Mouse (Mus musculus): ENCODE data around the gene Zfp786. TPM values are rescaled to one million over a fixed set of nuclear protein-coding genes. Genes with fewer than 3 reads are reported as not detected.
A peak's percentile ranks its signal among the peaks of the same experiment; 100 is the strongest.

Zfp786 gene
- polyA plus RNA-seq, 1 experiment from 2014 or later = 6.9 TPM

- WGBS = 92% methylated on average over 1 of the region's 1 CpGs
- H3K36me3 ChIP-seq (replicated peaks) = peaks cover 37% of the 10 kb centered on the region
Measured at GRCm38 (mm10) chr6:47816151-47816550, 14.5 kb downstream of the Zfp786 start.

GRCm38 (mm10) chr6:47813257-47813878, 17.3 kb downstream of the Zfp786 start, which contains the start of gene Pdia4:
TSS of gene Pdia4 (minus strand) at chr6:47813430.
- H3K27ac ChIP-seq = peak within 1 kb of the TSS; percentile 95
- peaks cover 34% of the 10 kb centered on the region for H3K4me1 ChIP-seq
- peak within 1 kb of the TSS; percentile 77 for H3K4me3 ChIP-seq
- H3K36me3 ChIP-seq (replicated peaks) = peaks cover 33% of the 10 kb centered on the region
- peak; percentile 100 for DNase-seq (ENCODE audit: extremely low spot score, low spot score)
- under 1% methylated on average over 44 of the region's 44 CpGs for WGBS
- H3K9me3 ChIP-seq = no peaks in the 10 kb centered on the region
- no peaks in the 10 kb centered on the region for H3K27me3 ChIP-seq (ENCODE audit: poor library complexity, severe bottlenecking)

More at GRCm38 (mm10) chr6:47816151-47816550, 14.5 kb downstream of the Zfp786 start:
- Histone ChIP-seq H3K4me3 (no peak overlapping the region), H3K27ac (no peak overlapping the region), H3K27me3 (ENCODE audit: poor library complexity, severe bottlenecking) (no peaks in the 10 kb centered on the region), H3K9me3 (no peaks in the 10 kb centered on the region), H3K4me1 (peaks cover 16% of the 10 kb centered on the region)
- DNase-seq (ENCODE audit: extremely low spot score, low spot score) = no peak

- Histone ChIP-seq H3K36me3 (replicated peaks) (peaks cover 34% of the 10 kb centered on the region), H3K27ac (peak overlapping the region; percentile 95), H3K9me3 (no peaks in the 10 kb centered on the region), H3K4me1 (peaks cover 34% of the 10 kb centered on the region), H3K4me3 (peak overlapping the region; percentile 77), H3K27me3 (ENCODE audit: poor library complexity, severe bottlenecking) (no peaks in the 10 kb centered on the region)
- 2% methylated on average over 17 of the region's 17 CpGs for WGBS
- no peak for DNase-seq (ENCODE audit: extremely low spot score, low spot score)
Measured at GRCm38 (mm10) chr6:47812271-47812915, 18.3 kb downstream of the Zfp786 start.

DNA sequence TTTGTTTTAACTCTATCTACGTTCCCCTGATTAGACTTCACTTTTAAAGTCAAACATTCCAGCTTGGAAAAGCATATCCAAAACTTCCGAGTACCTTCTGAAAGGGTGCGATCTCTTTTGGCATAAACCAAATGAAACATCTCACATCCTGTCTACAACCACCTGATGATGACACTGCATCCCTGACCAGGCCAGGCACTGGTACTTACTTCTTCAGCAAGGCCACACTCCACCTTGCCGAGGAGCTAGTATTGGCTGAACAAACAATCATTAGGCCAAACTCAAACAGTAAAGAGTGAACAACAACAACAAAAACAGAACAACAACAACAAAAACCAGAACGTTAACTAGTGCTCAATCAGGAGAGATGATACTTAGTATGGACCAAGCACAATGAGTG, 19.3 kb downstream of the Zfp786 start:
- Histone ChIP-seq H3K36me3 (replicated peaks) (peaks cover 42% of the 10 kb centered on the region), H3K9me3 (no peaks in the 10 kb centered on the region), H3K27me3 (ENCODE audit: poor library complexity, severe bottlenecking) (no peaks in the 10 kb centered on the region), H3K4me1 (peaks cover 34% of the 10 kb centered on the region), H3K4me3 (peak overlapping the region; percentile 77), H3K27ac (peak overlapping the region; percentile 95)
- DNase-seq (ENCODE audit: extremely low spot score, low spot score) = no peak
- WGBS = 84% methylated on average over 5 of the region's 5 CpGs

- Histone ChIP-seq H3K27ac (no peak overlapping the region), H3K27me3 (ENCODE audit: poor library complexity, severe bottlenecking) (no peaks in the 10 kb centered on the region), H3K36me3 (replicated peaks) (peaks cover 53% of the 10 kb centered on the region), H3K4me3 (peak overlapping the region; percentile 77; the same call in 1 of the 2 replicates), H3K4me1 (peaks cover 34% of the 10 kb centered on the region), H3K9me3 (no peaks in the 10 kb centered on the region)
- 90% methylated on average over 2 of the region's 2 CpGs for WGBS
- no peak for DNase-seq (ENCODE audit: extremely low spot score, low spot score)
Measured at GRCm38 (mm10) chr6:47810181-47810580, 20.5 kb downstream of the Zfp786 start.

- no peaks in the 10 kb centered on the region for H3K9me3 ChIP-seq
- WGBS = 93% methylated on average over 4 of the region's 4 CpGs
- no peak for DNase-seq (ENCODE audit: extremely low spot score, low spot score)
- peaks cover 30% of the 10 kb centered on the region for H3K4me1 ChIP-seq
- no peak overlapping the region for H3K27ac ChIP-seq
- H3K4me3 ChIP-seq = no peak overlapping the region
- no peaks in the 10 kb centered on the region for H3K27me3 ChIP-seq (ENCODE audit: poor library complexity, severe bottlenecking)
- peaks cover 65% of the 10 kb centered on the region for H3K36me3 ChIP-seq (replicated peaks)
Measured at GRCm38 (mm10) chr6:47809053-47809452, 21.6 kb downstream of the Zfp786 start.

GRCm38 (mm10) chr6:47808545-47808944, 22.1 kb downstream of the Zfp786 start:
- peaks cover 70% of the 10 kb centered on the region for H3K36me3 ChIP-seq (replicated peaks)
- H3K9me3 ChIP-seq = no peaks in the 10 kb centered on the region
- WGBS = 93% methylated on average over 5 of the region's 5 CpGs
- no peak overlapping the region for H3K4me3 ChIP-seq
- no peaks in the 10 kb centered on the region for H3K27me3 ChIP-seq (ENCODE audit: poor library complexity, severe bottlenecking)
- DNase-seq (ENCODE audit: extremely low spot score, low spot score) = no peak
- no peak overlapping the region for H3K27ac ChIP-seq
- peaks cover 29% of the 10 kb centered on the region for H3K4me1 ChIP-seq

DNA sequence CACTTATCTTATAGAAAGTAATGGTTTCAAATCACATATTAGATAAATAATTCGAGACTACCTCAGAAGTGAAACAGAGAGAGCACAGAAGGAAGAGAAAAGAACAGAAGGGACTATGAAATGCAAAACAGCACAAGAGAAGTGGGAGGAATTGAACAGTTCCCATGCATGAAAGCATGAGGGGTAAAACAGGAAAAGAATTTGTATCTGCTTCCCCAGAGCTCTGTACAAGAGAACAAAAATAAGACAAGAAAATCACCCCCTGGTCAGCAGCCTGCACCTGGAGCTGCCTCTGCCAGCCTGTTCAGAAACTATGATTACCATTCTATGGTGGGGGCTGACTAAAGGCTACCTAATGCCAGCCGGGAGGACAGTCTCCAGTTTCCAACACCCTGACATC, 23.2 kb downstream of the Zfp786 start:
- no peak overlapping the region for H3K27ac ChIP-seq
- no peak overlapping the region for H3K4me3 ChIP-seq
- WGBS = 90% methylated on average over 2 of the region's 2 CpGs
- H3K27me3 ChIP-seq (ENCODE audit: poor library complexity, severe bottlenecking) = no peaks in the 10 kb centered on the region
- no peaks in the 10 kb centered on the region for H3K9me3 ChIP-seq
- H3K36me3 ChIP-seq (replicated peaks) = peaks cover 81% of the 10 kb centered on the region
- DNase-seq (ENCODE audit: extremely low spot score, low spot score) = no peak
- peaks cover 29% of the 10 kb centered on the region for H3K4me1 ChIP-seq

GRCm38 (mm10) chr6:47805520-47805919, 25.1 kb downstream of the Zfp786 start:
- Histone ChIP-seq H3K36me3 (replicated peaks) (peaks cover 99% of the 10 kb centered on the region), H3K27me3 (ENCODE audit: poor library complexity, severe bottlenecking) (no peaks in the 10 kb centered on the region), H3K4me3 (no peak overlapping the region), H3K4me1 (peaks cover 12% of the 10 kb centered on the region), H3K9me3 (no peaks in the 10 kb centered on the region), H3K27ac (no peak overlapping the region)
- no peak for DNase-seq (ENCODE audit: extremely low spot score, low spot score)
- 91% methylated on average over 2 of the region's 2 CpGs for WGBS

- H3K4me3 ChIP-seq = no peak overlapping the region
- no peaks in the 10 kb centered on the region for H3K9me3 ChIP-seq
- DNase-seq (ENCODE audit: extremely low spot score, low spot score) = peak; percentile 56
- no peaks in the 10 kb centered on the region for H3K4me1 ChIP-seq
- no peaks in the 10 kb centered on the region for H3K27me3 ChIP-seq (ENCODE audit: poor library complexity, severe bottlenecking)
- H3K27ac ChIP-seq = no peak overlapping the region
- H3K36me3 ChIP-seq (replicated peaks) = peaks cover 98% of the 10 kb centered on the region
- WGBS = 68% methylated on average over 6 of the region's 6 CpGs
Measured at GRCm38 (mm10) chr6:47799079-47799478, 31.6 kb downstream of the Zfp786 start.

DNA sequence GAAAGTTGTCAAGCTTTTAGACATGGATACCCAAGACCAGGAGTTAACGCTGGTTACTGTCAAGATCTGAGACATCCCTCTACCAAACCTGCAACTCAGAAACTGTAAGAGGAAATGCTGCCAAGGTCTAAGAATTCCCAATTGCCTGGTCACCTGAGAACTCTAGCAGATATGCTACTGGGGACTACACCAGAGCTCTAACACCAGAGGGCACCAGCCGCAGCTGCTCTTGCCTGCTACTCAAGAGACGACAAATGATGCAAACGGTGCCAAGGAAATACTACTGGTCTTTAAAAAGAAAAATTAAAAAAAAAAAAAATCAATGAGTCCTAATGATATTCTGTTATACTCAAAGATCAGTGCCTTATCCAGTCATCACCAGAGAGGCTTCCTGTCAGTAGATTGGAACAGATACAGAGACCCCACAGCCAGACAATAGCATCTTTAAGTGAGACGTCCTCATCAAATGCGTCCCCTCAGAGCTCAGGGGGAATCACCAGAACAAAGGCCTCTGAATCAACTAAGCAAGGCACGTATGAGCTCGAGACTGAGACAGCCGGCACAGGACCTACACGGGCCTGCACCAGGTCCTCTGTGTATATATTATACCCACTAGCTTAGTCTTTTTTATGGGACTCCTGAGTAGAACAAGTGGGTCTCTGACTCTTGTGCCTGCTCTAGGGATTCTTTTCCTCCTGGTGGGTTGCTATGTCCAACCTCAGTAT, 36.4 kb downstream of the Zfp786 start:
- Histone ChIP-seq H3K9me3 (no peaks in the 10 kb centered on the region), H3K27ac (no peak overlapping the region)
- WGBS = 66% methylated on average over 10 of the region's 10 CpGs

GRCm38 (mm10) chr6:47793284-47793683, 37.4 kb downstream of the Zfp786 start:
- H3K9me3 ChIP-seq = no peaks in the 10 kb centered on the region
- peaks cover 49% of the 10 kb centered on the region for H3K36me3 ChIP-seq (replicated peaks)
- H3K4me3 ChIP-seq = no peak overlapping the region
- WGBS = 88% methylated on average over 5 of the region's 5 CpGs
- H3K27me3 ChIP-seq (ENCODE audit: poor library complexity, severe bottlenecking) = no peaks in the 10 kb centered on the region
- no peak for DNase-seq (ENCODE audit: extremely low spot score, low spot score)
- peaks cover 9% of the 10 kb centered on the region for H3K4me1 ChIP-seq
- no peak overlapping the region for H3K27ac ChIP-seq

More for the DNA sequence above, 36.4 kb downstream of the Zfp786 start:
- no peaks in the 10 kb centered on the region for H3K27me3 ChIP-seq (ENCODE audit: poor library complexity, severe bottlenecking)
- peaks cover under 1% of the 10 kb centered on the region; the same call in 1 of the 2 replicates for H3K4me1 ChIP-seq
- no peak for DNase-seq (ENCODE audit: extremely low spot score, low spot score)
- H3K36me3 ChIP-seq (replicated peaks) = peaks cover 59% of the 10 kb centered on the region
- H3K4me3 ChIP-seq = no peak overlapping the region

GRCm38 (mm10) chr6:47792533-47792932, 38.1 kb downstream of the Zfp786 start:
- peaks cover 42% of the 10 kb centered on the region for H3K36me3 ChIP-seq (replicated peaks)
- no peaks in the 10 kb centered on the region for H3K9me3 ChIP-seq

More at GRCm38 (mm10) chr6:47792533-47792932, 38.1 kb downstream of the Zfp786 start:
- WGBS = 97% methylated on average over 2 of the region's 2 CpGs
- H3K4me1 ChIP-seq = peaks cover 9% of the 10 kb centered on the region
- no peak overlapping the region for H3K4me3 ChIP-seq
- no peaks in the 10 kb centered on the region for H3K27me3 ChIP-seq (ENCODE audit: poor library complexity, severe bottlenecking)
- DNase-seq (ENCODE audit: extremely low spot score, low spot score) = no peak
- no peak overlapping the region for H3K27ac ChIP-seq

All from forebrain, embryonic 10.5 days (tissue).